Mouse (Mus musculus) forebrain, embryonic 12.5 days (tissue): ENCODE data around the gene Pcdh9. TPM values are rescaled to one million over a fixed set of nuclear protein-coding genes. Genes with fewer than 3 reads are reported as not detected.

Experiments used
- ATAC-seq: fragments of 200-750 bp; cut with Nextera tagmentation; 2 replicates; pipeline ENCODE4 v1.8.0; 2017; ENCODE audit warnings: moderate TSS enrichment; ENCODE audit not compliant: low FRiP score
- H3K27ac ChIP-seq: fragments of 300-500 bp; sonication (generic); 2 replicates; pipeline ENCODE4 v1.5.1; 2016; ENCODE audit warnings: mild to moderate bottlenecking
- H3K27me3 ChIP-seq: fragments of 300-500 bp; sonication (generic); 2 replicates; pipeline ENCODE4 v1.6.1; 2016; ENCODE audit warnings: mild to moderate bottlenecking
- H3K36me3 ChIP-seq: fragments of 300-500 bp; sonication (generic); replicated peaks from 2 replicates; pipeline ENCODE4 v1.6.1; 2016; ENCODE audit warnings: mild to moderate bottlenecking
- H3K4me1 ChIP-seq: fragments of 300-500 bp; sonication (generic); 2 replicates; pipeline ENCODE4 v1.6.1; 2016
- H3K4me2 ChIP-seq: fragments of 300-500 bp; sonication (generic); 2 replicates; pipeline ENCODE4 v1.6.1; 2016; ENCODE audit warnings: mild to moderate bottlenecking, moderate library complexity
- H3K4me3 ChIP-seq: fragments of 300-500 bp; sonication (generic); replicated peaks from 2 replicates; pipeline ENCODE4 v1.5.1; 2016; ENCODE audit warnings: mild to moderate bottlenecking
- H3K9ac ChIP-seq: fragments of 300-500 bp; sonication (generic); 2 replicates; pipeline ENCODE4 v1.6.1; 2016; ENCODE audit warnings: mild to moderate bottlenecking
- H3K9me3 ChIP-seq: fragments of 300-500 bp; sonication (generic); 2 replicates; pipeline ENCODE4 v1.6.1; 2016
- WGBS: fragments of 180-500 bp; shearing (Covaris S2); methylation state at CpG from one replicate; pipeline ENCODE4 v1.1.7; 2016; 5-methylcytosine and 5-hydroxymethylcytosine counted together
- polyA plus RNA-seq: library from polyadenylated mRNA; unstranded; fragments of >200 nt; fragmentation: Nextera tagmentation; extraction: Ambion mirVana; gene quantifications from 2 replicates; pipeline ENCODE4 v1.2.1, GENCODE M21; 2016

Gene Pcdh9
- polyA plus RNA-seq, 1 experiment from 2014 or later = 90.0 TPM

GRCm38 (mm10) chr14:93523430-93523829 lies 367.0 kb downstream of the Pcdh9 start:
- Histone ChIP-seq H3K4me2 (no peak overlapping the region), H3K27me3 (no peaks in the 10 kb centered on the region), H3K27ac (no peak overlapping the region), H3K9ac (no peak overlapping the region), H3K4me1 (no peaks in the 10 kb centered on the region), H3K36me3 (no peaks in the 10 kb centered on the region), H3K4me3 (no peak overlapping the region), H3K9me3 (no peaks in the 10 kb centered on the region)
- 82% methylated on average over 8 of the region's 8 CpGs for WGBS
- ATAC-seq = no peak

DNA sequence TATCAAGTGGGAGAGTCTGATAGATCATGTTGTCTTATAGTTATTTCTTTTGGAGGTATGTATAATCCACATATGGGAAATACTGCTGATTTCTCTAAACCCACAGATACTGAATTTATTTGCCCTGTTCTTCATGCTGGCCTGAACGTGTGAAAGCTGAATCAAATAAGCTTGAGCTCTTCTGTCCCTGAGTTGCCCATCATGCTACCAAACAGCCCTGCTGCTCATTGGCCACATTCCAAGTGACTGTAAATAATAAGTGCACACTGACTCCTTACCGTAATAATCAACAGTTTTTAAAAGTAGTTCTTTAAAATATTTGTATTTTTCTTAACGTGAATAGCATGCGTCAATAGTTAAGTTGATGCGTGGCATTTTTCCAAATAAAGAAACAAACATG lies 370.3 kb downstream of the Pcdh9 start:
- WGBS = 82% methylated on average over 5 of the region's 5 CpGs

GRCm38 (mm10) chr14:93516679-93517078 lies 373.8 kb downstream of the Pcdh9 start:
- no peaks in the 10 kb centered on the region for H3K9me3 ChIP-seq
- H3K4me1 ChIP-seq = no peaks in the 10 kb centered on the region
- no peaks in the 10 kb centered on the region for H3K27me3 ChIP-seq
- H3K9ac ChIP-seq = no peak overlapping the region
- no peak overlapping the region for H3K4me3 ChIP-seq
- no peak overlapping the region for H3K27ac ChIP-seq
- no peaks in the 10 kb centered on the region for H3K36me3 ChIP-seq
- no peak for ATAC-seq
- 72% methylated on average over 3 of the region's 3 CpGs for WGBS
- no peak overlapping the region for H3K4me2 ChIP-seq

More for the DNA sequence above, 370.3 kb downstream of the Pcdh9 start:
- Histone ChIP-seq H3K9me3 (no peaks in the 10 kb centered on the region), H3K27ac (no peak overlapping the region), H3K4me3 (no peak overlapping the region), H3K4me1 (no peaks in the 10 kb centered on the region), H3K9ac (no peak overlapping the region), H3K4me2 (no peak overlapping the region), H3K27me3 (no peaks in the 10 kb centered on the region), H3K36me3 (no peaks in the 10 kb centered on the region)
- ATAC-seq = no peak

GRCm38 (mm10) chr14:93506107-93506506 lies 384.4 kb downstream of the Pcdh9 start:
- no peaks in the 10 kb centered on the region for H3K9me3 ChIP-seq
- H3K27me3 ChIP-seq = no peaks in the 10 kb centered on the region
- no peak overlapping the region for H3K27ac ChIP-seq
- H3K9ac ChIP-seq = no peak overlapping the region
- no peaks in the 10 kb centered on the region for H3K36me3 ChIP-seq
- H3K4me2 ChIP-seq = no peak overlapping the region
- H3K4me3 ChIP-seq = no peak overlapping the region
- ATAC-seq = peak; percentile 36; the same call in 1 of the 2 replicates
- peaks cover 3% of the 10 kb centered on the region; the same call in 1 of the 2 replicates for H3K4me1 ChIP-seq

- H3K4me3 ChIP-seq = no peak overlapping the region
- no peak overlapping the region for H3K9ac ChIP-seq
- H3K27ac ChIP-seq = no peak overlapping the region
- WGBS = 25% methylated on average over 13 of the region's 13 CpGs
- no peaks in the 10 kb centered on the region for H3K9me3 ChIP-seq
- peaks cover 10% of the 10 kb centered on the region for H3K4me1 ChIP-seq
- H3K4me2 ChIP-seq = peak overlapping the region; percentile 31
- H3K36me3 ChIP-seq = no peaks in the 10 kb centered on the region
- H3K27me3 ChIP-seq = no peaks in the 10 kb centered on the region
- ATAC-seq = peak; percentile 87
These were observed 391.4 kb downstream of the Pcdh9 start for GRCm38 (mm10) chr14:93498813-93499690.

GRCm38 (mm10) chr14:93474991-93475390 lies 415.5 kb downstream of the Pcdh9 start:
- Histone ChIP-seq H3K4me2 (no peak overlapping the region), H3K9ac (no peak overlapping the region), H3K4me3 (no peak overlapping the region), H3K36me3 (no peaks in the 10 kb centered on the region), H3K27ac (no peak overlapping the region), H3K27me3 (no peaks in the 10 kb centered on the region), H3K9me3 (no peaks in the 10 kb centered on the region), H3K4me1 (no peaks in the 10 kb centered on the region)
- WGBS = 74% methylated on average over 2 of the region's 2 CpGs
- ATAC-seq = no peak

DNA sequence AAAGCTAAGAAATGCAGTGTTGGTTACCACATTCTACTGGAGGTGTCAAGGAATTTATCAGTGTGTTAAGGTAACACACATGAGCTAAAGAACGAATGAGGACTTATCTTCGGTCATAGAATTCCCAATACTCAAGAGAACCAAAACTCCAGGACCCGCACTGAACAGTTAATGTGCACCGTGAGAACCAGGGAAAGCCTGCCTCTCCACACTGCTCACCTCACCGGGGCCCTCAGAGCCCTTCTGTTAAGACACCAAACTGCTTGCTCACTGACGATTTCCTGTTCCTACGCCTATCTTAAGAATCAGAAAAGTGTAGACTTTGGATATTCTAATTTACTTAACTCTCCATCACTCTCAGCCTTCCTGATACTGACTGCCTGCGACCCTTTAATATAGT lies 418.0 kb downstream of the Pcdh9 start:
- WGBS = 81% methylated on average over 8 of the region's 8 CpGs
- no peak for ATAC-seq

GRCm38 (mm10) chr14:93463360-93463892 lies 427.1 kb downstream of the Pcdh9 start:
- ATAC-seq = no peak
- 81% methylated on average over 4 of the region's 4 CpGs for WGBS

More for the DNA sequence above, 418.0 kb downstream of the Pcdh9 start:
- H3K4me2 ChIP-seq = no peak overlapping the region
- H3K4me1 ChIP-seq = no peaks in the 10 kb centered on the region
- H3K4me3 ChIP-seq = no peak overlapping the region
- no peak overlapping the region for H3K9ac ChIP-seq
- no peaks in the 10 kb centered on the region for H3K36me3 ChIP-seq
- H3K9me3 ChIP-seq = no peaks in the 10 kb centered on the region
- H3K27me3 ChIP-seq = no peaks in the 10 kb centered on the region
- no peak overlapping the region for H3K27ac ChIP-seq

GRCm38 (mm10) chr14:93450930-93451665 lies 439.4 kb downstream of the Pcdh9 start:
- Histone ChIP-seq H3K27ac (no peak overlapping the region), H3K9me3 (no peaks in the 10 kb centered on the region), H3K36me3 (no peaks in the 10 kb centered on the region), H3K27me3 (no peaks in the 10 kb centered on the region), H3K9ac (no peak overlapping the region), H3K4me2 (no peak overlapping the region), H3K4me1 (no peaks in the 10 kb centered on the region), H3K4me3 (no peak overlapping the region)
- 80% methylated on average over 5 of the region's 5 CpGs for WGBS
- 0 out of 2 replicates have a peak, but pooled peaks have one; percentile 27 for ATAC-seq

More at GRCm38 (mm10) chr14:93463360-93463892, 427.1 kb downstream of the Pcdh9 start:
- H3K9ac ChIP-seq = no peak overlapping the region
- H3K36me3 ChIP-seq = no peaks in the 10 kb centered on the region
- no peak overlapping the region for H3K27ac ChIP-seq
- no peak overlapping the region for H3K4me3 ChIP-seq
- no peaks in the 10 kb centered on the region for H3K27me3 ChIP-seq
- H3K4me1 ChIP-seq = no peaks in the 10 kb centered on the region
- H3K9me3 ChIP-seq = no peaks in the 10 kb centered on the region
- H3K4me2 ChIP-seq = no peak overlapping the region

DNA sequence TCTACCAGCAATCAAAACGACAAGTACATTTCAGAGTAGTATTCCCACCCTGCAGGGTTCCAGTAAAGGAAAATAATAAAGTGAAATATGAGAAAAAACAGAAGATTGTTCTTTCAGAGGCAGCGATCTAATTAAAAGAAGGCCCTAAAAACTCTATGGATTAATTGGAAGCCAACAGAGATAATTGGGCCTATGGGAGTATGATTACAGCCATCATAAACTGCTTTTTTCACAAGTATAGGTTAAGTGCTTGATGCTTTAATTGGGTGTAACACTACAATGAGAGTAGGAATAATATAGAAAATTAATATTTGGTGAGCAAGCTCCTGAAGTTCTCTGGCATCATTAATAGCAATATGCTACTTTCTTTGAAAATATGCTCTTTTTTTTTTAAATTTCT lies 448.6 kb downstream of the Pcdh9 start:
- Histone ChIP-seq H3K4me1 (no peaks in the 10 kb centered on the region), H3K4me2 (no peak overlapping the region), H3K36me3 (no peaks in the 10 kb centered on the region), H3K4me3 (no peak overlapping the region), H3K9ac (no peak overlapping the region), H3K9me3 (no peaks in the 10 kb centered on the region), H3K27ac (no peak overlapping the region), H3K27me3 (no peaks in the 10 kb centered on the region)
- 61% methylated on average over 2 of the region's 2 CpGs for WGBS
- no peak for ATAC-seq

- no peaks in the 10 kb centered on the region for H3K9me3 ChIP-seq
- no peak overlapping the region for H3K4me2 ChIP-seq
- no peak overlapping the region for H3K27ac ChIP-seq
- 92% methylated on average over 1 of the region's 1 CpGs for WGBS
- ATAC-seq = no peak
- H3K4me1 ChIP-seq = no peaks in the 10 kb centered on the region
- H3K36me3 ChIP-seq = no peaks in the 10 kb centered on the region
- H3K9ac ChIP-seq = no peak overlapping the region
- H3K4me3 ChIP-seq = no peak overlapping the region
- no peaks in the 10 kb centered on the region for H3K27me3 ChIP-seq
These were observed 453.3 kb downstream of the Pcdh9 start for GRCm38 (mm10) chr14:93437226-93437625.

DNA sequence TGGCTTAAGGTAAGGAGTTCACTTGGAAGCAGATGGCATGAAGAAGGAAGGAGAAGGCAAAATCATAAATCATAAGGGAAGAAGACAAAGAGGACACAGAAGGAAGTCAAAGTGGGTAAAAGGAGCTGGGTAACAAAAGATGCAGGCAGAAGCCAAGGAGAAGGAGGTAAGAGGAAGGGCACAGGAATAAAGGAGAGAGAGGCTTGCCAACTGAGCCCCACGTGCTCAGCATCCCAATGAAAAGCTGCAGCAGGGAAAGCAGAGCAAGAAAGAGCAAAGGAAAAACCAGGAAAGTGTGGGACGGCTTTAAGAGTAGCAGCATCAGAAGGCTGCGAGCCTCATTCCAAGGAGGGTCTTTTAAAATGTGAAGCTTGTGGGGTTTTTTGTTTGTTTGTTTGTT lies 473.7 kb downstream of the Pcdh9 start:
- Histone ChIP-seq H3K27me3 (no peaks in the 10 kb centered on the region), H3K36me3 (no peaks in the 10 kb centered on the region), H3K9me3 (no peaks in the 10 kb centered on the region), H3K4me1 (peaks cover 8% of the 10 kb centered on the region), H3K4me2 (no peak overlapping the region), H3K4me3 (no peak overlapping the region), H3K9ac (no peak overlapping the region), H3K27ac (no peak overlapping the region)
- 36% methylated on average over 3 of the region's 3 CpGs for WGBS
- peak; percentile 69; the same call in 1 of the 2 replicates for ATAC-seq
